Mouse (Mus musculus): ENCODE data around the gene Kansl1l. TPM values are rescaled to one million over a fixed set of nuclear protein-coding genes. Genes with fewer than 3 reads are reported as not detected.

Gene Kansl1l
- polyA plus RNA-seq, 1 experiment, result 1.5 TPM

- Histone ChIP-seq H3K36me3 (ENCODE audit: control insufficient read depth, insufficient read depth, low read length) (no peaks in the 10 kb centered on the region), H3K27ac (ENCODE audit: insufficient read depth, low read length) (no peak overlapping the region), H3K4me1 (ENCODE audit: control insufficient read depth, insufficient read depth, insufficient read length) (no peaks in the 10 kb centered on the region), H3K27me3 (ENCODE audit: control insufficient read depth, insufficient read depth, low read length) (no peaks in the 10 kb centered on the region), H3K4me3 (ENCODE audit: extremely low read depth, insufficient read depth, insufficient read length) (no peak overlapping the region)
- 89% methylated on average over 1 of the region's 1 CpGs for WGBS
- DNase-seq (ENCODE audit: low read depth in 1 of 2, low spot score in 2 of 2), result no peak
- TF ChIP-seq POLR2A (IDR thresholded peaks at IDR 0.05; ENCODE audit: low read depth, low read length) (no peak), CTCF (IDR thresholded peaks at IDR 0.05; ENCODE audit: extremely low read depth, insufficient read depth, insufficient read length, insufficient replicate concordance) (no peak)
Measured at GRCm38 (mm10) chr1:66692308-66692707, 125.1 kb downstream of the Kansl1l start.

DNA sequence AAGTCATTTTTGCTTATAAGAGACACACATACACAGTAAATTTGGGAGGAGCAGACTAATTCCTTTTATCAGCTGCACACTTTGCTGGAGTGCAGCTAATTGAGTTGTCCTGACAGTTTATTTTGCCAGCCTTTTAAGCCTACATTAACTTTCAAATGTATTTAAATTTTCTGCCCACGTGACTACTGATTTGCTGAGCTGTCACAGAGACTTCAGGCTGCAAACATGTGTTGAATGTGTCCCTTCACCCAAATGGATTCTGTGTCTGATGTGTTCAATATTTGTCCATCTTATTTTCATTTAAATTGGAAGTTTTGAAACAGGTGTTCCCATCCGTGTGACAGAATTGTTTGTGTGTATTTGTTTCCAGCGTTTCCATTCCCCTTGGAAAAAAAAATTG, 125.6 kb downstream of the Kansl1l start:
- H3K27ac ChIP-seq (ENCODE audit: insufficient read depth, low read length), result no peak overlapping the region
- no peak overlapping the region for H3K4me3 ChIP-seq (ENCODE audit: extremely low read depth, insufficient read depth, insufficient read length)
- no peaks in the 10 kb centered on the region for H3K27me3 ChIP-seq (ENCODE audit: control insufficient read depth, insufficient read depth, low read length)
- TF ChIP-seq CTCF (IDR thresholded peaks at IDR 0.05; ENCODE audit: extremely low read depth, insufficient read depth, insufficient read length, insufficient replicate concordance) (no peak), POLR2A (IDR thresholded peaks at IDR 0.05; ENCODE audit: low read depth, low read length) (no peak)
- DNase-seq (ENCODE audit: low read depth in 1 of 2, low spot score in 2 of 2), result no peak
- WGBS, result 83% methylated on average over 3 of the region's 3 CpGs
- no peaks in the 10 kb centered on the region for H3K4me1 ChIP-seq (ENCODE audit: control insufficient read depth, insufficient read depth, insufficient read length)
- H3K36me3 ChIP-seq (ENCODE audit: control insufficient read depth, insufficient read depth, low read length), result no peaks in the 10 kb centered on the region

GRCm38 (mm10) chr1:66682974-66683373, 134.4 kb downstream of the Kansl1l start:
- H3K36me3 ChIP-seq (ENCODE audit: control insufficient read depth, insufficient read depth, low read length), result no peaks in the 10 kb centered on the region
- no peak for TF ChIP-seq POLR2A (IDR thresholded peaks at IDR 0.05; ENCODE audit: low read depth, low read length)
- TF ChIP-seq CTCF (IDR thresholded peaks at IDR 0.05; ENCODE audit: extremely low read depth, insufficient read depth, insufficient read length, insufficient replicate concordance), result no peak
- no peaks in the 10 kb centered on the region for H3K27me3 ChIP-seq (ENCODE audit: control insufficient read depth, insufficient read depth, low read length)
- no peak overlapping the region for H3K4me3 ChIP-seq (ENCODE audit: extremely low read depth, insufficient read depth, insufficient read length)
- WGBS, result 75% methylated on average over 5 of the region's 5 CpGs
- no peak overlapping the region for H3K27ac ChIP-seq (ENCODE audit: insufficient read depth, low read length)
- H3K4me1 ChIP-seq (ENCODE audit: control insufficient read depth, insufficient read depth, insufficient read length), result no peaks in the 10 kb centered on the region
- no peak for DNase-seq (ENCODE audit: low read depth in 1 of 2, low spot score in 2 of 2)

- Histone ChIP-seq H3K36me3 (ENCODE audit: control insufficient read depth, insufficient read depth, low read length) (no peaks in the 10 kb centered on the region), H3K27me3 (ENCODE audit: control insufficient read depth, insufficient read depth, low read length) (no peaks in the 10 kb centered on the region), H3K4me3 (ENCODE audit: extremely low read depth, insufficient read depth, insufficient read length) (no peak overlapping the region), H3K27ac (ENCODE audit: insufficient read depth, low read length) (no peak overlapping the region), H3K4me1 (ENCODE audit: control insufficient read depth, insufficient read depth, insufficient read length) (no peaks in the 10 kb centered on the region)
- TF ChIP-seq POLR2A (IDR thresholded peaks at IDR 0.05; ENCODE audit: low read depth, low read length), result no peak
- TF ChIP-seq CTCF (IDR thresholded peaks at IDR 0.05; ENCODE audit: extremely low read depth, insufficient read depth, insufficient read length, insufficient replicate concordance), result no peak
- DNase-seq (ENCODE audit: low read depth in 1 of 2, low spot score in 2 of 2), result no peak
- WGBS, result 50% methylated on average over 2 of the region's 2 CpGs
Measured at GRCm38 (mm10) chr1:66678662-66679061, 138.7 kb downstream of the Kansl1l start.

GRCm38 (mm10) chr1:66677928-66678327, 139.4 kb downstream of the Kansl1l start:
- WGBS, result 80% methylated on average over 14 of the region's 14 CpGs
- Histone ChIP-seq H3K4me3 (ENCODE audit: extremely low read depth, insufficient read depth, insufficient read length) (no peak overlapping the region), H3K27ac (ENCODE audit: insufficient read depth, low read length) (no peak overlapping the region), H3K27me3 (ENCODE audit: control insufficient read depth, insufficient read depth, low read length) (no peaks in the 10 kb centered on the region), H3K36me3 (ENCODE audit: control insufficient read depth, insufficient read depth, low read length) (no peaks in the 10 kb centered on the region), H3K4me1 (ENCODE audit: control insufficient read depth, insufficient read depth, insufficient read length) (no peaks in the 10 kb centered on the region)
- DNase-seq (ENCODE audit: low read depth in 1 of 2, low spot score in 2 of 2), result no peak
- TF ChIP-seq CTCF (IDR thresholded peaks at IDR 0.05; ENCODE audit: extremely low read depth, insufficient read depth, insufficient read length, insufficient replicate concordance), result no peak
- no peak for TF ChIP-seq POLR2A (IDR thresholded peaks at IDR 0.05; ENCODE audit: low read depth, low read length)

- no peak overlapping the region for H3K4me3 ChIP-seq (ENCODE audit: extremely low read depth, insufficient read depth, insufficient read length)
- WGBS, result 38% methylated on average over 7 of the region's 7 CpGs
- DNase-seq (ENCODE audit: low read depth in 1 of 2, low spot score in 2 of 2), result no peak
- no peaks in the 10 kb centered on the region for H3K27me3 ChIP-seq (ENCODE audit: control insufficient read depth, insufficient read depth, low read length)
- TF ChIP-seq CTCF (IDR thresholded peaks at IDR 0.05; ENCODE audit: extremely low read depth, insufficient read depth, insufficient read length, insufficient replicate concordance) (no peak), POLR2A (IDR thresholded peaks at IDR 0.05; ENCODE audit: low read depth, low read length) (no peak)
- no peak overlapping the region for H3K27ac ChIP-seq (ENCODE audit: insufficient read depth, low read length)
- H3K36me3 ChIP-seq (ENCODE audit: control insufficient read depth, insufficient read depth, low read length), result no peaks in the 10 kb centered on the region
- no peaks in the 10 kb centered on the region for H3K4me1 ChIP-seq (ENCODE audit: control insufficient read depth, insufficient read depth, insufficient read length)
Measured at GRCm38 (mm10) chr1:66672812-66673211, 144.6 kb downstream of the Kansl1l start.

- Histone ChIP-seq H3K27me3 (ENCODE audit: control insufficient read depth, insufficient read depth, low read length) (no peaks in the 10 kb centered on the region), H3K4me1 (ENCODE audit: control insufficient read depth, insufficient read depth, insufficient read length) (no peaks in the 10 kb centered on the region), H3K27ac (ENCODE audit: insufficient read depth, low read length) (no peak overlapping the region), H3K36me3 (ENCODE audit: control insufficient read depth, insufficient read depth, low read length) (no peaks in the 10 kb centered on the region), H3K4me3 (ENCODE audit: extremely low read depth, insufficient read depth, insufficient read length) (no peak overlapping the region)
- 85% methylated on average over 7 of the region's 7 CpGs for WGBS
- no peak for TF ChIP-seq CTCF (IDR thresholded peaks at IDR 0.05; ENCODE audit: extremely low read depth, insufficient read depth, insufficient read length, insufficient replicate concordance)
- no peak for TF ChIP-seq POLR2A (IDR thresholded peaks at IDR 0.05; ENCODE audit: low read depth, low read length)
- DNase-seq (ENCODE audit: low read depth in 1 of 2, low spot score in 2 of 2), result no peak
Measured at GRCm38 (mm10) chr1:66671475-66671874, 145.9 kb downstream of the Kansl1l start.

Other genes starting within 250 kb of the Kansl1l start
- gene Rpe, start 116.7 kb downstream of the Kansl1l start, polyA plus RNA-seq (2012; rRNA removed), result 7.0 and 10.5 TPM in 2 replicates
- gene Acadl, start 45.7 kb upstream of the Kansl1l start, polyA plus RNA-seq (2012; rRNA removed), result 11.4 and 13.6 TPM in 2 replicates
- not detected in 2 replicates for gene Myl1, start 127.8 kb upstream of the Kansl1l start, polyA plus RNA-seq (2012; rRNA removed)
- 32.6 and 46.9 TPM in 2 replicates for gene Lancl1, start 221.3 kb upstream of the Kansl1l start, polyA plus RNA-seq (2012; rRNA removed)

Data from spleen, adult 2 months (tissue).